Mouse (Mus musculus) embryonic stem cell, embryonic (primary cell): ENCODE results near the gene Spast.

Source experiments
- CTCF ChIA-PET, 4 experiments: fragments of 300-600 bp in 2 of 4; fragments of 350-600 bp in 2 of 4; sonication (Branson Sonifier 250); formaldehyde crosslinking; loops; one replicate each; lab custom pipeline; 2022; ENCODE audit warnings: inconsistent platforms in 2 of 4; lab: Charles Lee
- POLR2A ChIA-PET, 4 experiments: fragments of 300-600 bp in 2 of 4; fragments of 350-600 bp in 2 of 4; sonication (Branson Sonifier 250); formaldehyde crosslinking; loops; one replicate each; lab custom pipeline; 2022; ENCODE audit warnings: antibody characterized with exemption in 4 of 4, inconsistent platforms in 1 of 4; lab: Charles Lee

Spast gene

DNA sequence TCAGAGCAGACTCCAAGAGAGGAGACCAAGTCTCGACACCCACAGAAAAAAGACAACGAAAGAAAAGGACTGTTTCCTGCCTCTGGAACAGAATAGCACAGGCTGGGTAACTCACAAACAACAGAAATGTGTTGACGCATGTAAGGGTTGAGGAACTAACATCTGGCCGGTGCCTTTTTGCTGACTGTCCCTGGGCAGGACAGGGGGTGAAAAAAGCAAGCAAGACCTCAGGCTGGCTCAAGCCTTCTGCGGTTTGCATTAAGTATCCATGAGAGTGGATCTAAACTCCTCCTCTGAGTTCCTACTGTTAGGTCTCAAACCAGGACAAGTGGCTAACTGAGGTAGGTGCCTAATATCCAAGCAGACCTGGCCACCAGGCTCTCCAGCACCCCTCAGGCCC, 93.8 kb downstream of the Spast start:
- ChIA-PET CTCF (interaction anchor here in 3 of 4 experiments (0.6 to 1.2 kb wide), 6 partner anchors 10 to 52 kb away, joined by 3 to 5 read pairs (median 3); partner anchors contain the start of gene Slc30a6 (in 1 of the 3)), POLR2A (interaction anchor here in 2 of 4 experiments (0.9 to 4.2 kb wide), 7 partner anchors 16 to 95 kb away, joined by 3 to 35 read pairs (median 9); partner anchors contain the start of genes Slc30a6 (in 2 of the 2), Birc6 (in 1 of the 2) and Yipf4 (in 1 of the 2))

DNA sequence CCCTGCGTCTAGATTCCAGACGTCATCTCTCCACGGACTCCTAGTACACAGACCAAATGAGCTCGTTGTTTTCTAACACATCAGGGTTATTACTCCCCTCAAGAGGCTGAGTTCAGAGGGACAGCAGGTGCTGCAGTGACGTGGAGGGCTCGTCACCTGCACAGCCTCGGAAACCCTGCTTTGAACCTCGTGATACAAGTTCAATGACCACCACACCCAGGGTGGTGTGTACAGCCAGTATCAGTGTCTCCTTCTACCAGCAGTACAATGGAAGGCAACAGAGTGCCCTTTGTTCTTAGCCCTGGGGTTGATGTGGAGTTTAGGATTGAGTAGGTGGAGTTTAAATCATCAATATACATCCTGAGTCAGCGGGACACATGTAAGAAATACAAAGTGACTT, 99.0 kb downstream of the Spast start:
- POLR2A ChIA-PET, result interaction anchor here in 3 of 4 experiments (0.6 to 5.5 kb wide), 17 partner anchors 10 to 279 kb away, joined by 3 to 34 read pairs (median 4); partner anchors contain the start of genes Birc6 (in 2 of the 3), Nlrc4 (in 1 of the 3) and Slc30a6 (in 1 of the 3)
- CTCF ChIA-PET, result interaction anchor here in 3 of 4 experiments (0.7 kb wide), 5 partner anchors 33 to 373 kb away, joined by 3 to 7 read pairs (median 6); no protein-coding TSS in a partner anchor

GRCm38 (mm10) chr17:74440486-74440885, 101.7 kb downstream of the Spast start:
- ChIA-PET CTCF (no interaction called here), POLR2A (interaction anchor here in 1 of 4 experiments (2.2 to 5.5 kb wide), 2 partner anchors 8 to 79 kb away, joined by 4 to 34 read pairs; no protein-coding TSS in a partner anchor)
